Mouse (Mus musculus) cerebellum, adult 2 months (tissue): Measurements from ENCODE around the gene Gm9508. TPM values are rescaled to one million over a fixed set of nuclear protein-coding genes. Genes with fewer than 3 reads are reported as not detected.
"Not testable (repeated sequence)": the region's sequence is repeated elsewhere in the genome, so short reads cannot be mapped to it uniquely, and the experiment has no call there.

ENCODE experiments used
- DNase-seq, 2 experiments: peaks; one replicate each; pipeline ENCODE4 v3.0.0; 2021
- H3K27ac ChIP-seq: fragments of 200-500 bp; 2 replicates; pipeline ENCODE4 v1.5.1; 2012; ENCODE audit warnings: low read length, control low read depth, inconsistent platforms; ENCODE audit not compliant: insufficient read depth
- H3K27me3 ChIP-seq: fragments of 200-500 bp; 2 replicates; pipeline ENCODE4 v1.6.1; 2012; ENCODE audit warnings: inconsistent platforms, mild to moderate bottlenecking, low read length, moderate library complexity; ENCODE audit not compliant: control insufficient read depth, insufficient read depth
- H3K4me1 ChIP-seq: fragments of 200-500 bp; 2 replicates; pipeline ENCODE4 v1.6.1; 2011; ENCODE audit warnings: low read length; ENCODE audit not compliant: control insufficient read depth, insufficient read depth
- H3K4me3 ChIP-seq: fragments of 200-500 bp; replicated peaks from 2 replicates; pipeline ENCODE3; 2011; ENCODE audit warnings: mild to moderate bottlenecking, low read depth, low read length, control low read depth; ENCODE audit not compliant: insufficient read depth
- CTCF ChIP-seq: fragments of 200-500 bp; IDR thresholded peaks from 2 replicates; pipeline ENCODE4 v1.5.1; 2011; ENCODE audit warnings: low read depth, mild to moderate bottlenecking, control low read depth, low read length, moderate library complexity, borderline replicate concordance; ENCODE audit not compliant: insufficient read depth
- POLR2A ChIP-seq: fragments of 200-500 bp; IDR thresholded peaks from 2 replicates; pipeline ENCODE4 v1.6.1; 2011; ENCODE audit warnings: low read length, control low read depth, borderline replicate concordance; ENCODE audit not compliant: insufficient read depth
- WGBS: fragments of 180-500 bp; shearing (Covaris S2); methylation state at CpG from one replicate; pipeline ENCODE4 v1.1.7; 2018; 5-methylcytosine and 5-hydroxymethylcytosine counted together
- polyA plus RNA-seq: library from polyadenylated mRNA; depleted of rRNA; stranded (reverse); fragments of >200 nt; gene quantifications from 2 replicates; pipeline ENCODE4 v1.2.3, GENCODE M21; 2012

The Gm9508 gene
- polyA plus RNA-seq, 1 experiment: not detected

GRCm38 (mm10) chr10:77715507-77715906 lies 18.5 kb upstream of the Gm9508 start, which contains the start of gene Gm10142:
Gene Gm10142, plus strand, starts transcription at chr10:77715807.
- Histone ChIP-seq H3K4me3 (no peak within 1 kb of the TSS), H3K27ac (no peak within 1 kb of the TSS), H3K4me1 (no peaks in the 10 kb centered on the region), H3K27me3 (no peaks in the 10 kb centered on the region)
- WGBS: 77% methylated on average over 1 of the region's 1 CpGs
- no peak for DNase-seq
- no peak for TF ChIP-seq CTCF
- no peak for TF ChIP-seq POLR2A

- TF ChIP-seq CTCF: no peak
- no peak for TF ChIP-seq POLR2A
- Histone ChIP-seq H3K27ac (no peak overlapping the region), H3K4me3 (no peak overlapping the region), H3K4me1 (no peaks in the 10 kb centered on the region), H3K27me3 (no peaks in the 10 kb centered on the region)
- no peak for DNase-seq
- 71% methylated on average over 4 of the region's 4 CpGs for WGBS
Observed at GRCm38 (mm10) chr10:77713734-77714133, 16.7 kb upstream of the Gm9508 start.

GRCm38 (mm10) chr10:77711157-77711556 lies 14.1 kb upstream of the Gm9508 start, which contains the start of gene Gm10024:
Gene Gm10024, plus strand, starts transcription at chr10:77711457.
- H3K4me3 ChIP-seq, H3K4me1 ChIP-seq, H3K27ac ChIP-seq, H3K27me3 ChIP-seq, DNase-seq: not testable (repeated sequence)

GRCm38 (mm10) chr10:77709831-77710230 lies 12.8 kb upstream of the Gm9508 start:
- WGBS: 85% methylated on average over 3 of the region's 3 CpGs
- H3K27ac ChIP-seq: no peak overlapping the region
- DNase-seq: no peak
- no peaks in the 10 kb centered on the region for H3K27me3 ChIP-seq
- TF ChIP-seq CTCF: no peak
- TF ChIP-seq POLR2A: no peak
- no peaks in the 10 kb centered on the region for H3K4me1 ChIP-seq
- no peak overlapping the region for H3K4me3 ChIP-seq

GRCm38 (mm10) chr10:77706326-77706725 lies 9.3 kb upstream of the Gm9508 start, which contains the start of gene Gm10272:
Gene Gm10272, plus strand, starts transcription at chr10:77706626.
- Histone ChIP-seq H3K27me3 (no peaks in the 10 kb centered on the region), H3K4me1 (no peaks in the 10 kb centered on the region), H3K27ac (no peak within 1 kb of the TSS), H3K4me3 (no peak within 1 kb of the TSS)
- TF ChIP-seq POLR2A (no peak), CTCF (no peak)
- 97% methylated on average over 1 of the region's 1 CpGs for WGBS
- DNase-seq: no peak

GRCm38 (mm10) chr10:77690356-77690807 lies 6.7 kb downstream of the Gm9508 start, which contains the start of gene Gm19402:
Gene Gm19402, minus strand, starts transcription at chr10:77690757.
- H3K27ac ChIP-seq, H3K27me3 ChIP-seq, H3K4me3 ChIP-seq, H3K4me1 ChIP-seq, DNase-seq: not testable (repeated sequence)
- 52% methylated on average over 3 of the region's 3 CpGs for WGBS

- no peak for DNase-seq
- WGBS: 61% methylated on average over 10 of the region's 10 CpGs
Observed at GRCm38 (mm10) chr10:77687021-77687420, 10.0 kb downstream of the Gm9508 start.

GRCm38 (mm10) chr10:77685895-77686664 lies 11.0 kb downstream of the Gm9508 start, which contains the start of gene Tspear:
Gene Tspear, plus strand, starts transcription at chr10:77686569.
- H3K27ac ChIP-seq: no peak within 1 kb of the TSS
- TF ChIP-seq POLR2A (no peak), CTCF (no peak)
- H3K27me3 ChIP-seq: 0 out of 2 replicates have a peak, but pooled peaks cover 2% of the 10 kb centered on the region
- DNase-seq: no peak
- WGBS: 10% methylated on average over 22 of the region's 22 CpGs
- H3K4me3 ChIP-seq: no peak within 1 kb of the TSS
- no peaks in the 10 kb centered on the region for H3K4me1 ChIP-seq

More at GRCm38 (mm10) chr10:77687021-77687420, 10.0 kb downstream of the Gm9508 start:
- Histone ChIP-seq H3K27ac (no peak overlapping the region), H3K4me3 (no peak overlapping the region), H3K4me1 (no peaks in the 10 kb centered on the region), H3K27me3 (0 out of 2 replicates have a peak, but pooled peaks cover 2% of the 10 kb centered on the region)
- no peak for TF ChIP-seq POLR2A
